Mouse (Mus musculus) stomach, postnatal 0 days (tissue): ENCODE results near the gene Furin. TPM values are rescaled to one million over a fixed set of nuclear protein-coding genes. Genes with fewer than 3 reads are reported as not detected.
"Not testable (repeated sequence)": the region's sequence is repeated elsewhere in the genome, so short reads cannot be mapped to it uniquely, and the experiment has no call there.

Source experiments
- ATAC-seq: fragments of 200-750 bp; cut with Nextera tagmentation; 2 replicates; pipeline ENCODE4 v1.8.0; 2017; ENCODE audit not compliant: low FRiP score, low TSS enrichment
- DNase-seq: peaks from one replicate; pipeline ENCODE4 v3.0.0-alpha.2; 2016; ENCODE audit warnings: low spot score
- H3K27ac ChIP-seq: fragments of 300-500 bp; sonication (generic); replicated peaks from 2 replicates; pipeline ENCODE4 v1.5.1; 2014; ENCODE audit warnings: mild to moderate bottlenecking, control low read depth
- H3K27me3 ChIP-seq: fragments of 300-500 bp; sonication (generic); 2 replicates; pipeline ENCODE4 v1.6.1; 2014; ENCODE audit warnings: low read length; ENCODE audit not compliant: control insufficient read depth, insufficient read depth
- H3K36me3 ChIP-seq: fragments of 300-500 bp; sonication (generic); 2 replicates; pipeline ENCODE4 v1.6.1; 2014; ENCODE audit warnings: low read length, mixed read lengths; ENCODE audit not compliant: control insufficient read depth, insufficient read depth
- H3K4me1 ChIP-seq: fragments of 300-500 bp; sonication (generic); replicated peaks from 2 replicates; pipeline ENCODE4 v1.6.1; 2014; ENCODE audit warnings: antibody characterized with exemption; ENCODE audit not compliant: control insufficient read depth, insufficient read depth
- H3K4me2 ChIP-seq: fragments of 300-500 bp; sonication (generic); replicated peaks from 2 replicates; pipeline ENCODE4 v1.6.1; 2014; ENCODE audit warnings: low read depth, mild to moderate bottlenecking, control low read depth, moderate library complexity
- H3K4me3 ChIP-seq: fragments of 300-500 bp; sonication (generic); 2 replicates; pipeline ENCODE4 v1.5.1; 2014; ENCODE audit warnings: low read depth, low read length, control low read depth
- H3K9ac ChIP-seq: fragments of 300-500 bp; sonication (generic); 2 replicates; pipeline ENCODE4 v1.6.1; 2014; ENCODE audit warnings: mild to moderate bottlenecking, low read length, control low read depth, mixed read lengths
- H3K9me3 ChIP-seq: fragments of 300-500 bp; sonication (generic); 2 replicates; pipeline ENCODE4 v1.6.1; 2016; ENCODE audit warnings: low read length; ENCODE audit not compliant: control insufficient read depth
- CTCF ChIP-seq: IDR thresholded peaks from 2 replicates; pipeline ENCODE4 v1.5.1; 2016; ENCODE audit warnings: antibody characterized with exemption, low read depth, mild to moderate bottlenecking, moderate library complexity
- EP300 ChIP-seq: optimal IDR thresholded peaks from 2 replicates; pipeline ENCODE3; 2016; ENCODE audit warnings: antibody characterized with exemption
- WGBS: fragments of 180-500 bp; shearing (Covaris S2); extraction: QIAGEN DNeasy Blood & Tissue Kit; methylation state at CpG from one replicate; pipeline ENCODE4 v1.1.7; 2014; 5-methylcytosine and 5-hydroxymethylcytosine counted together
- polyA plus RNA-seq: library from polyadenylated mRNA; unstranded; fragments of >200 nt; fragmentation: Nextera tagmentation; extraction: Ambion mirVana; gene quantifications from 2 replicates; pipeline ENCODE4 v1.2.1, GENCODE M21; 2015

Furin gene
- polyA plus RNA-seq, 1 experiment from 2014 or later: 17.6 TPM

DNA sequence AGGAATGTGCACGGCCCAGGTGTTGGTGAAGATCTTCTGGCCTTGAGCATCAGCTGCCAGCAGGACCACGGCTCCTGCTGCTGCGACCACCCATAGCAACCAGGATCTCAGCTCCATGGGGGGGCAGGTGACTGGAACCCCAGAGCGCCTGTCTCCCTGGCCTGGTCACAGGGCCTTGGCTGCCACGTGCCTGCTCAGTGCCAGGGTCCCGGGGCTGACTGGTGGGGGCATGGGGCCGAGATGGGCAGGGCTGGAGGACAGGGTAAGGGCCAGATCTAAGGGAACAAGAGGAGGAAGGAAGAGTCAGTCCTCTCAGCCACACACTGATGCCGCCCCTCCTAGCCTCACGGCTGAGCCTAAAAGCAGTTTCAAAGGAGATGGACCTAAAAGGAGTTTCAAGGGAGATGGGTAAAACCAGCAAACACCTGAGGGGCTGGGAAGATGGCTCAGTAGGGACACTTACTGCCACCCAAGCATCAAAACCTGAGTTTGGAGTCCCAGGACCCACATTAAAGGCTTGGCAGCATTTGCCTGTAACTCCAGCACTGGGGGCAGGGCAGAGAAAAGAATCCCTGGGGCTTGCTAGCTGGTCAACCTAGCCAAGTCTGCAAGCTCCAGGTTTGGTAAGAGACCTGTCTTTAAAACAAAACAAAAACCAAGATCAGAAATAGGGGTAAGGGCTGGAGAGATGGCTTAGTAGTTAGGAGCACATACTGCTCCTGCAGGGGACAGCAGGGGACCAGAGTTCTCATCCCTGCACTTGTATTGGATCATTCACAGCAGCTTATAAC is 6.4 kb downstream of the Furin start:
- peaks cover 4% of the 10 kb centered on the region; the same call in 1 of the 2 replicates for H3K4me1 ChIP-seq
- H3K9me3 ChIP-seq: no peaks in the 10 kb centered on the region
- TF ChIP-seq EP300 (no peak), CTCF (peak; percentile 18)
- H3K4me3 ChIP-seq: no peak overlapping the region
- H3K9ac ChIP-seq: no peak overlapping the region
- DNase-seq (no peak), ATAC-seq (no peak)
- no peaks in the 10 kb centered on the region for H3K27me3 ChIP-seq
- no peak overlapping the region for H3K4me2 ChIP-seq
- peaks cover 16% of the 10 kb centered on the region for H3K36me3 ChIP-seq
- WGBS: 82% methylated on average over 9 of the region's 9 CpGs
- no peak overlapping the region for H3K27ac ChIP-seq

DNA sequence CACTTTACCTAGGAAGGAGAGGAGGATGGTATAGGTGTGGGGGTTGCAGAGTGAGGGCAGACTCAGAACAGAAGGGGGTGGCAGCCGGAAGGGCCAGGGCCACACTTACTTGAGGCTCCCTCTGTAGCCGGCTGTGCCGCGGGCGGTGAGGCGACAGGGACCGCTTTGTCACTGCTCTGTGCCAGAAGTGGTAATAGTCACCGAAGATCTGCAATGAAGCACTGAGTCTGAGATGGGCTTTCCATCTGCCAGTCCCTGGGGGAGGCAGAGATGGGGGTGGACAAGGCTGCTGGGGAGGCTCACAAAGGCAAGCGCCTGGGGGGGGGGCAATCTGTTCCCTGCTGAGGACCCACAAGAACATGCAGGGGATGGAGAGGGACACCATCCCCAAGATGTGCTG is 7.2 kb downstream of the Furin start:
- Histone ChIP-seq H3K9me3 (no peaks in the 10 kb centered on the region), H3K4me2 (no peak overlapping the region), H3K4me3 (no peak overlapping the region), H3K27me3 (no peaks in the 10 kb centered on the region), H3K27ac (no peak overlapping the region), H3K9ac (no peak overlapping the region), H3K4me1 (peaks cover 4% of the 10 kb centered on the region; the same call in 1 of the 2 replicates), H3K36me3 (peaks cover 19% of the 10 kb centered on the region)
- 97% methylated on average over 9 of the region's 9 CpGs for WGBS
- no peak for DNase-seq
- ATAC-seq: no peak
- TF ChIP-seq EP300 (no peak), CTCF (no peak)

- H3K4me2 ChIP-seq, DNase-seq, H3K27me3 ChIP-seq, H3K4me1 ChIP-seq, H3K9ac ChIP-seq, ATAC-seq, H3K27ac ChIP-seq, H3K9me3 ChIP-seq, H3K4me3 ChIP-seq: not testable (repeated sequence)
- 88% methylated on average over 4 of the region's 4 CpGs for WGBS
- peaks cover 32% of the 10 kb centered on the region for H3K36me3 ChIP-seq
- TF ChIP-seq CTCF: peak; percentile 59
Observed at GRCm38 (mm10) chr7:80396427-80396826, 8.8 kb downstream of the Furin start.

- Histone ChIP-seq H3K36me3 (peaks cover 45% of the 10 kb centered on the region), H3K4me2 (no peak overlapping the region), H3K4me1 (no peaks in the 10 kb centered on the region), H3K27ac (no peak overlapping the region), H3K9me3 (no peaks in the 10 kb centered on the region), H3K27me3 (no peaks in the 10 kb centered on the region), H3K9ac (no peak overlapping the region), H3K4me3 (no peak overlapping the region)
- TF ChIP-seq EP300: no peak
- TF ChIP-seq CTCF: peak; percentile 40
- ATAC-seq: no peak
- DNase-seq: no peak
- WGBS: 80% methylated on average over 4 of the region's 4 CpGs
Observed at GRCm38 (mm10) chr7:80394600-80394999, 10.6 kb downstream of the Furin start.

DNA sequence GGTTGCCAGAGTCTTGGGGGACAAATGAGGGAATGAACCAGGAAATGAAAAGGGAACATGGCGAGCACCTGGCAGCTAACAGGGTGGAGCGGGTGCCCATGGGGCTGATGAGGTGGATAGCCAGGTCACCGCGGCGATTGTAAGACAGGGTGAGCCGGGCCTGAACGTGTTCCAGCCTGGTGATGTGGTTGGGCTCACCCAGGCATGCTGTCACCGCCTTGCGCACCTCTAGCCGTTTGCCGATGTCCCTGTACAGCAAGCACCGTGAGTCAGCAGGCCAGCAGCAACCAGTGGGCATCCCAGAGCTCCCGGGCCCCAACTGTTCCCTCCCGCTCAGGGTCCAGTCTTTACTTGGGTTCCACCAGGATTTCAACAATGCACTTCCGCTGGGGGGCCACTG is 13.1 kb downstream of the Furin start:
- no peaks in the 10 kb centered on the region for H3K9me3 ChIP-seq
- no peaks in the 10 kb centered on the region for H3K27me3 ChIP-seq
- H3K4me2 ChIP-seq: no peak overlapping the region
- DNase-seq: no peak
- no peak overlapping the region for H3K9ac ChIP-seq
- H3K4me1 ChIP-seq: no peaks in the 10 kb centered on the region
- H3K4me3 ChIP-seq: no peak overlapping the region
- TF ChIP-seq CTCF (no peak), EP300 (no peak)
- WGBS: 92% methylated on average over 15 of the region's 15 CpGs
- H3K36me3 ChIP-seq: peaks cover 38% of the 10 kb centered on the region
- H3K27ac ChIP-seq: no peak overlapping the region
- no peak for ATAC-seq
